Mouse (Mus musculus) 3T3-L1 (cell line): ENCODE results near the gene Kcnj12.
A peak's percentile ranks its signal among the peaks of the same experiment; 100 is the strongest.

Source experiments
- DNase-seq: peaks from one replicate; pipeline ENCODE4 v3.0.0-alpha.2; 2015; ENCODE audit warnings: low read depth, low spot score

Gene Kcnj12

GRCm38 (mm10) chr11:61059691-61060457 is 37.5 kb downstream of the Kcnj12 start:
- peak; percentile 92 for DNase-seq

- DNase-seq: no peak
These were observed 38.3 kb downstream of the Kcnj12 start for GRCm38 (mm10) chr11:61060634-61061033.

DNA sequence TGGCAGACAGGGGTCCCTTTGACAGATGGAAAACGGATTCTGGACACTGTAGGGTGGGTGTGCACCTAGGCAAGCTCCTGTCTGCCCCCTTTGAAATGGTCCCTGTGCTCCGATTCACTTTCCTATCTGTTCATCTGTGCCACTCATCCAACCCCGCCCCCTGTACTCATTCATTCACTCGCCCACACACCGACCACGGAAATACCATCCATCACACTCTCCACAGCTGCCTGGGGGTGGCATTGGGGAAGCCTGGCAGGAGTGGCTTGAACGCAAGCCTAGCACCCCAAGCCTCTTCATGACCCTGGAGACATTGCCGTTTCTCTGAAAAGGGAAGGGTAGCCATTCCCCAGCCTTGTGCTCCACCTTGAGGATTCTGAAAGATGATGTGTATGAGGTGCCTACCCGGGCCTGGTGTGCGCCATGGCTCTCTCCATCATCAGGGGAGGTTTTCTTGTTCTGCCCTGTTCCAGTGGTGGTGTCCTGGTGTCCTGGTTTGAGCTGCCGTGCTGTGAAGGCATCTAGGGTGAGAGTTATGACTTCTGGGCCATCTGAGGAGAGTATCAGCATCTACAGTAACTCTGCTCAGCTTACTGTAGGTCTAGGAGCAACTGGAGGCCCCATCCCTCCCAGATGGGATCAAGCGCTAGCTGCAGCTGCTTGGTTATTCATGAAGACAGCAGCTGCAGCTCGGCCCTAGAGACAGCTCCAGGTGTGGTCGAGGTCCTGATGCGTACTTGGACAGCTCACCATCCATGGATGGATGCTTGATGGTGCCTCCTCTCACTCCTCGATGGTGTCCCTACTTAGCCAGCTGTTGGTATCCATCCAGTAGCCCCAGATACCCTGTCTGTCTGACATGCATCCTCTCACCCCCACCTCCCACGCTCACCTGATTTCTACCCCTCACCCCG is 40.4 kb downstream of the Kcnj12 start:
- DNase-seq: peak; percentile 77

- peak; percentile 32 for DNase-seq
These were observed 41.1 kb downstream of the Kcnj12 start for GRCm38 (mm10) chr11:61063503-61063902.

DNA sequence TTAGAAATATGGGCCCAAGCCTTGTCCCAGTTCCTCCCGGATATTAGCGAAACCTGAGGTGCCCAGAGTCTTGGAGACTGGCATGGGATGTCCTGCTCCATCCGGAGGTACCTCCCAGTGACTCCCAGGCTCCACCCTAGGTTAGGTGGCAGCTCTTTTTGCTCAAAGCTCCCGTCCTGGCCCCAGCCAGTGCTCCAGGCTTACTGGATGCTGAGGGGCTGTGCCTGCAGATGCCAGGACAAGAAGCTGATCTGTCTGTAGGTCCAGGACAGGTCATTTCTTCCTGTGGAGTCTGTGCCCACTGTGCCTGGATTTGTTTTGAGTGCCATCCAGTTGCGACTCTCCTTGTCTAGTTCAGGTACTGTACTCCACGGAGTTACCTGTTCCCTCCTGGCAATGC is 43.3 kb downstream of the Kcnj12 start:
- DNase-seq: no peak

GRCm38 (mm10) chr11:61067133-61067835 is 44.9 kb downstream of the Kcnj12 start:
- DNase-seq: no peak

GRCm38 (mm10) chr11:61068866-61069265 is 46.5 kb downstream of the Kcnj12 start:
- DNase-seq: no peak

DNA sequence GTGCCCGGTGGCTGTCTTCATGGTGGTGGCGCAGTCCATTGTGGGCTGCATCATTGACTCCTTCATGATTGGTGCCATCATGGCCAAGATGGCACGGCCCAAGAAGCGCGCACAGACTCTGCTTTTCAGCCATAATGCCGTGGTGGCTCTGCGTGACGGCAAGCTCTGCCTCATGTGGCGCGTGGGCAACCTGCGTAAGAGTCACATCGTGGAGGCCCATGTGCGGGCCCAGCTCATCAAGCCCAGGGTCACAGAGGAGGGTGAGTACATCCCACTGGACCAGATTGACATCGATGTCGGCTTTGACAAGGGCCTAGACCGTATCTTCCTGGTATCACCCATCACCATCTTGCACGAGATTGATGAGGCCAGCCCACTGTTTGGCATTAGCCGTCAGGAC is 47.3 kb downstream of the Kcnj12 start:
- DNase-seq: no peak

- DNase-seq: no peak
These were observed 52.4 kb downstream of the Kcnj12 start for GRCm38 (mm10) chr11:61074646-61075317.

DNA sequence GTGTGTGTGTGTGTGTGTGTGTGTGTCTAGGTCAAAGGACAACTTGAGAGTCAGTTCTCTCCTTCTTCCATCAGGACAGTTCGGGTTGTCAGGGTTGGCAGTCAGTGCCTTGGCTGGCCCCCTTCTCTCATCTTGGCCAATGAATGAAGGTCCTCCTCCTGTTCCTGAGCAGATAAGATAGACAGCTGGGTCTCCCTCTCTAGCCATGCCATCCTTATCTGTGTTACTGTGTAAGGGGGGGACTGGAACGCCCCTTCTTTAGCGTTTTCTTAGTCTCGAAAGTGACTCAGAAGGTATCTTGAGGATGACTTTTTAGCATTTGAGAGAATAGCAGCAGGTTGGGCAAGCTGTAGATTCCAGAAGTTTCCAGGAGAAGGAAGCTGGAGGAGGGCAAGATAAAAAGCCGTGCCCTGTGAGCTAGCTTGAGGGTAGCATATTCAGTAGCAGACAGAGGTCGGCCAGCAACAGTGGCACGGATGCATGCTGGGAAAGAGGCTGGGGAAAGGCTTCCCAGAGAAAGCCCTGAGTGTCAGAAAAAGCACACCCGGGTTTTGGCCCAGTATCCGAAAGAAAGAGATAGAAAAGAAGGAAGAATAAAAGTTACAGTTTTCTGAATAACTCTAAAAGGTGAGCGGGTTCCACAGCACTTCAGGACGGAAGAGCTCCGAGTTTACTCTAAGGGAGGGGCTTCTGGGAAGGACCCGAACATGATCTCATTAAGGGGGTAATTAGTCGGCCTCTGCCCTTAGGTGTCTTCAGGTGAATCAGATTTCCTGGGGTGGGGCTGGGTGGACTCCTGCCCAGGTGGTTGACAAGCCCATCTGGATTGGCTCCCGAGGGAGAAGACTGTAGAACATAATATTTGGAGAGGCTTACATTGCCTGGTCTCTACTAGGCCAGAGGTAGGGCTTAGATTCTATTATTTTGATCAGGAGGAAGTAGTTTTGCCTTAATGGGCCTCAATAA is 53.3 kb downstream of the Kcnj12 start:
- no peak for DNase-seq

GRCm38 (mm10) chr11:61081624-61082023 is 59.3 kb downstream of the Kcnj12 start:
- DNase-seq: no peak

GRCm38 (mm10) chr11:61090195-61090594 is 67.8 kb downstream of the Kcnj12 start:
- peak; percentile 4 for DNase-seq

- DNase-seq: no peak
These were observed 68.8 kb downstream of the Kcnj12 start for GRCm38 (mm10) chr11:61091192-61091591.

- DNase-seq: peak; percentile 88
These were observed 69.4 kb downstream of the Kcnj12 start for GRCm38 (mm10) chr11:61091642-61092262.

- DNase-seq: no peak
These were observed 75.7 kb downstream of the Kcnj12 start for GRCm38 (mm10) chr11:61098046-61098445.

GRCm38 (mm10) chr11:61102397-61103339 is 80.3 kb downstream of the Kcnj12 start:
- no peak for DNase-seq

GRCm38 (mm10) chr11:61104241-61104901 is 82.0 kb downstream of the Kcnj12 start:
- peak; percentile 97 for DNase-seq

DNA sequence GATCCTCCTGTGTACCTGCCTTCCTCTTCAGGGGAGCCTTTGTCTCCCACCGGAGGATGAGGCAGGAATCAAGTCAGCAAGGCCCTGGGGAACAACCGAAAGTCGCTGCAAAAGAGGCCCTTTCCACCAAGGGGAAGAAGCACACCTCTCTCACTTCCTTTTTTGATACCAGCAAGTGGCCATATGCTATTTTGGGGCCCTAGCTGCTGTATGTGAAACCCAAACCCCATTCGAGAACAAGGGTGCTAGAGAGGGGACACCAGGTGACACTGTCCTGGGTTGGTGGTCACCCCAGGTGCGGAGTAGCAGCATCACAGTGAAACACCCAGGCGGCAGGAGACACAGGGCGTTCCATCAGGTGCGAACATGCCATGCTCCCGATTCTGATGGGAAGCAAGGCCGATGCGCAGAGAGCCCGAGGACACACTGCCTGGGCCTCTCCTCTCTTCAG is 86.6 kb downstream of the Kcnj12 start:
- DNase-seq: no peak
